In genomic region chr2:49722983-49723382, GRCm38 (mm10) we compare ENCODE assay signal across 12 mouse cellular contexts.
DNase-seq lines count a peak whose midpoint lies in the region; ATAC-seq lines count a peak whose summit lies in the region.
"Had no signal": no experiment of that assay in that cellular context is flagged by ENCODE, and none has a peak within 500 bp of the region (broad histone marks: within the 10 kb centered on the region; RNA-seq: fewer than 3 reads in every experiment).

No protein-coding gene starts in this region.

- H3K27ac ChIP-seq in forebrain, embryonic 11.5 days (ENCODE audit: low read depth, low read length), result no peak overlapping the region
- H3K27ac ChIP-seq in forebrain, embryonic 16.5 days (ENCODE audit: low read length), result no peak overlapping the region; the same call in 1 of the 2 replicates
- H3K27ac ChIP-seq in kidney, embryonic 16.5 days (ENCODE audit: low read length), result peak overlapping the region; percentile 56
- H3K27ac ChIP-seq in hindbrain, embryonic 15.5 days (replicated peaks), result peak overlapping the region; percentile 47
- 0 out of 2 replicates have a peak overlapping the region, but pooled peaks have one; percentile 12 for H3K27ac ChIP-seq in neural tube, embryonic 14.5 days (ENCODE audit: low read depth, low read length)
- H3K27ac ChIP-seq: liver, embryonic 14.5 days had no signal

- H3K9me3 ChIP-seq in forebrain, embryonic 11.5 days (ENCODE audit: control insufficient read depth, low read length), result no peaks in the 10 kb centered on the region
- no peaks in the 10 kb centered on the region for H3K9me3 ChIP-seq in forebrain, embryonic 16.5 days (ENCODE audit: control insufficient read depth, low read length)
- no peaks in the 10 kb centered on the region for H3K9me3 ChIP-seq in kidney, embryonic 16.5 days (ENCODE audit: low read length)
- no peaks in the 10 kb centered on the region for H3K9me3 ChIP-seq in hindbrain, embryonic 15.5 days
- no peaks in the 10 kb centered on the region for H3K9me3 ChIP-seq in neural tube, embryonic 14.5 days (ENCODE audit: control insufficient read depth, low read length)

- H3K4me3 ChIP-seq in forebrain, embryonic 11.5 days (ENCODE audit: low read depth, low read length), result no peak overlapping the region
- no peak overlapping the region for H3K4me3 ChIP-seq in forebrain, embryonic 16.5 days (replicated peaks; ENCODE audit: low read length)
- H3K4me3 ChIP-seq in kidney, embryonic 16.5 days (ENCODE audit: low read length), result no peak overlapping the region
- H3K4me3 ChIP-seq in hindbrain, embryonic 15.5 days, result no peak overlapping the region
- H3K4me3 ChIP-seq in neural tube, embryonic 14.5 days (ENCODE audit: low read depth, low read length), result no peak overlapping the region

- H3K4me2 ChIP-seq in forebrain, embryonic 11.5 days (ENCODE audit: low read depth, low read length, severe bottlenecking), result 0 out of 2 replicates have a peak overlapping the region, but pooled peaks have one; percentile 18
- no peak overlapping the region for H3K4me2 ChIP-seq in forebrain, embryonic 16.5 days (ENCODE audit: low read length)
- no peak overlapping the region for H3K4me2 ChIP-seq in kidney, embryonic 16.5 days (replicated peaks; ENCODE audit: low read depth, low read length)
- H3K4me2 ChIP-seq in hindbrain, embryonic 15.5 days, result peak overlapping the region; percentile 3; the same call in 1 of the 2 replicates
- no peak overlapping the region for H3K4me2 ChIP-seq in neural tube, embryonic 14.5 days (ENCODE audit: low read depth, low read length)

- 81% methylated on average over 13 of the region's 13 CpGs for WGBS in forebrain, embryonic 11.5 days
- 67% methylated on average over 13 of the region's 13 CpGs for WGBS in forebrain, embryonic 16.5 days
- 76% methylated on average over 13 of the region's 13 CpGs for WGBS in kidney, embryonic 16.5 days
- 65% methylated on average over 13 of the region's 13 CpGs for WGBS in hindbrain, embryonic 15.5 days
- WGBS in neural tube, embryonic 14.5 days, result 69% methylated on average over 13 of the region's 13 CpGs

- H3K4me1 ChIP-seq in forebrain, embryonic 11.5 days (replicated peaks; ENCODE audit: control insufficient read depth, insufficient read depth, low read length), result peaks cover 32% of the 10 kb centered on the region
- H3K4me1 ChIP-seq in forebrain, embryonic 16.5 days (replicated peaks; ENCODE audit: control insufficient read depth, insufficient read depth, low read length), result peaks cover 71% of the 10 kb centered on the region
- peaks cover 15% of the 10 kb centered on the region for H3K4me1 ChIP-seq in kidney, embryonic 16.5 days (ENCODE audit: insufficient read depth, low read length)
- peaks cover 65% of the 10 kb centered on the region for H3K4me1 ChIP-seq in hindbrain, embryonic 15.5 days (replicated peaks)
- peaks cover 49% of the 10 kb centered on the region for H3K4me1 ChIP-seq in neural tube, embryonic 14.5 days (ENCODE audit: control insufficient read depth, insufficient read depth, low read length)

- no peak for DNase-seq in forebrain, embryonic 11.5 days (ENCODE audit: low spot score)
- DNase-seq in kidney, adult 8-10 months, result no peak
- DNase-seq in lung, adult 18-20 months, result no peak
- DNase-seq: cerebellum, adult 11-12 months; kidney, postnatal 25 days; right cerebral cortex, postnatal 4 days had no signal

- no peaks in the 10 kb centered on the region for H3K27me3 ChIP-seq in forebrain, embryonic 11.5 days (ENCODE audit: control insufficient read depth, insufficient read depth, low read length)
- no peaks in the 10 kb centered on the region for H3K27me3 ChIP-seq in forebrain, embryonic 16.5 days (replicated peaks; ENCODE audit: control insufficient read depth, insufficient read depth, low read length)
- no peaks in the 10 kb centered on the region for H3K27me3 ChIP-seq in kidney, embryonic 16.5 days (ENCODE audit: insufficient read depth, low read length)
- H3K27me3 ChIP-seq in hindbrain, embryonic 15.5 days, result no peaks in the 10 kb centered on the region
- H3K27me3 ChIP-seq in neural tube, embryonic 14.5 days (ENCODE audit: control insufficient read depth, insufficient read depth, low read length), result no peaks in the 10 kb centered on the region

- H3K9ac ChIP-seq in forebrain, embryonic 11.5 days (ENCODE audit: low read length), result no peak overlapping the region; the same call in 1 of the 2 replicates
- H3K9ac ChIP-seq in forebrain, embryonic 16.5 days (replicated peaks; ENCODE audit: low read depth, low read length), result no peak overlapping the region
- H3K9ac ChIP-seq in kidney, embryonic 16.5 days (replicated peaks; ENCODE audit: low read length), result no peak overlapping the region
- H3K9ac ChIP-seq in hindbrain, embryonic 15.5 days, result no peak overlapping the region
- H3K9ac ChIP-seq in neural tube, embryonic 14.5 days (replicated peaks; ENCODE audit: low read depth, low read length), result no peak overlapping the region
- H3K9ac ChIP-seq: liver, embryonic 14.5 days had no signal

- no peak for ATAC-seq in forebrain, embryonic 11.5 days (replicated peaks; ENCODE audit: low FRiP score)
- no peak for ATAC-seq in forebrain, embryonic 16.5 days
- ATAC-seq in kidney, embryonic 16.5 days (ENCODE audit: low FRiP score, low TSS enrichment), result no peak
- ATAC-seq in hindbrain, embryonic 15.5 days (ENCODE audit: low FRiP score, low read depth), result no peak
- ATAC-seq in neural tube, embryonic 14.5 days (ENCODE audit: low read depth), result no peak
- ATAC-seq in CD4-positive, CD25-positive, alpha-beta regulatory T cell, adult 4 months, result no peak

- H3K36me3 ChIP-seq in forebrain, embryonic 11.5 days (ENCODE audit: control insufficient read depth, insufficient read depth, low read length), result peaks cover 2% of the 10 kb centered on the region
- H3K36me3 ChIP-seq in forebrain, embryonic 16.5 days (ENCODE audit: control insufficient read depth, insufficient read depth), result peaks cover 16% of the 10 kb centered on the region
- H3K36me3 ChIP-seq in kidney, embryonic 16.5 days (ENCODE audit: insufficient read depth, low read length), result no peaks in the 10 kb centered on the region
- H3K36me3 ChIP-seq in hindbrain, embryonic 15.5 days, result peaks cover 26% of the 10 kb centered on the region
- H3K36me3 ChIP-seq in neural tube, embryonic 14.5 days (ENCODE audit: control insufficient read depth, insufficient read depth, low read length), result 0 out of 2 replicates have a peak, but pooled peaks cover 10% of the 10 kb centered on the region

Comparison
In these comparisons a context has a peak if more than half of its experiments do, and no peak if none do; other contexts are left out.
1. H3K4me2 ChIP-seq: peak in forebrain, embryonic 11.5 days (single experiment) and hindbrain, embryonic 15.5 days (single experiment); none in forebrain, embryonic 16.5 days (single experiment), kidney, embryonic 16.5 days (single experiment) and neural tube, embryonic 14.5 days (single experiment).
2. H3K27ac ChIP-seq: peak in kidney, embryonic 16.5 days (single experiment), hindbrain, embryonic 15.5 days (single experiment) and neural tube, embryonic 14.5 days (single experiment); none in forebrain, embryonic 11.5 days (single experiment) and forebrain, embryonic 16.5 days (single experiment).